Mouse (Mus musculus) spleen, adult 2 months (tissue): Measurements from ENCODE around the gene Rfxap.

Source experiments
- CTCF ChIP-seq: fragments of 200-500 bp; IDR thresholded peaks from 2 replicates; pipeline ENCODE4 v1.5.1; 2011; ENCODE audit warnings: mild to moderate bottlenecking, inconsistent platforms; ENCODE audit not compliant: insufficient read depth, insufficient read length, insufficient replicate concordance; ENCODE audit errors: extremely low read depth
- POLR2A ChIP-seq: fragments of 200-500 bp; IDR thresholded peaks from 2 replicates; pipeline ENCODE4 v1.6.1; 2011; ENCODE audit warnings: low read depth, low read length, inconsistent platforms

DNA sequence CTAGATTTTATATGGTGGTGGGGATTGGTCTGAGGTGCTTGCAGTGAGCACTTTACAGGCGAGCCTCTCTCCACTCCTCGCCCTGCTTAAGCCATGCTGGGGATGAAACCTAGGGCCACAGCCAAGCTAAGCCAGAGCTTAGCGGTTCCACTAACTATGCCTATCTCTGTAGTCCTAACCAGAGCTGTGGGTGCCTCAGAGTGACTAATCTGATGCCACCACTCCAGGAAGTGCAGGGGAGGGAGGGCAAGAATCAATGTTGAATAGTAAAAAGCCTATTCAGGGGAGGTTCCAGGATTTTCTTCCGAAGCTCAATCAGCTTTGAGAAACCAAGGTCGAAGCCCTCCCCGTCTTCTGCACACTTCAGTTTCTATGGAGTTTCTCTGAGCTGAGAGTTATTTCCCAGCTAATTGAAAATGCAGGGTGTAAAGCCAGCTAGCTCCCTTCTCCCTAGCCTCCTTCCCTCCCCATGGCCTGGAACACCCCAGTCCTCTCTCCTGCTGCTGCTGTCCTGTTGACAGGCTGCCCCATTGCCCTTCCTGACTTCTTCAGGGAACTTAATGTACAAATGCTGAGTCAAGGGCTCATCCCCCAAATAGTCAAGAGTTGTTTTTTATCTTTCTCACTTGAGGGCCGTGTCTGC, 31.5 kb downstream of the Rfxap start:
- TF ChIP-seq CTCF (no peak), POLR2A (no peak)
